Mouse (Mus musculus) embryonic facial prominence, embryonic 12.5 days (tissue): ENCODE measurements at regions not wholly inside any gene's neighbourhood (a gene's known extent, or its start where the extent isn't known, plus 50 kb on each side); places are given as distances from the start of the nearest gene placed in this dataset.
"Not testable (repeated sequence)": the region's sequence is repeated elsewhere in the genome, so short reads cannot be mapped to it uniquely, and the experiment has no call there.

Experiments
- ATAC-seq: fragments of 200-750 bp; cut with Nextera tagmentation; 2 replicates; pipeline ENCODE4 v1.8.0; 2017; ENCODE audit not compliant: insufficient number of reproducible peaks, insufficient read depth, low FRiP score, low TSS enrichment
- H3K27ac ChIP-seq: fragments of 300-500 bp; sonication (generic); 2 replicates; pipeline ENCODE4 v1.5.1; 2016; ENCODE audit warnings: mild to moderate bottlenecking
- H3K27me3 ChIP-seq: fragments of 300-500 bp; sonication (generic); 2 replicates; pipeline ENCODE4 v1.6.1; 2016; ENCODE audit warnings: mild to moderate bottlenecking, moderate library complexity
- H3K36me3 ChIP-seq: fragments of 300-500 bp; sonication (generic); 2 replicates; pipeline ENCODE4 v1.6.1; 2016; ENCODE audit warnings: mild to moderate bottlenecking
- H3K4me1 ChIP-seq: fragments of 300-500 bp; sonication (generic); 2 replicates; pipeline ENCODE4 v1.6.1; 2016
- H3K4me2 ChIP-seq: fragments of 300-500 bp; sonication (generic); replicated peaks from 2 replicates; pipeline ENCODE4 v1.6.1; 2016; ENCODE audit warnings: mild to moderate bottlenecking, moderate library complexity
- H3K4me3 ChIP-seq: fragments of 300-500 bp; sonication (generic); 2 replicates; pipeline ENCODE4 v1.5.1; 2016; ENCODE audit warnings: mild to moderate bottlenecking
- H3K9ac ChIP-seq: fragments of 300-500 bp; sonication (generic); 2 replicates; pipeline ENCODE4 v1.6.1; 2016; ENCODE audit warnings: mild to moderate bottlenecking, moderate library complexity
- H3K9me3 ChIP-seq: fragments of 300-500 bp; sonication (generic); 2 replicates; pipeline ENCODE4 v1.6.1; 2016; ENCODE audit warnings: mild to moderate bottlenecking, moderate library complexity
- WGBS: fragments of 180-500 bp; shearing (Covaris S2); methylation state at CpG from one replicate; pipeline ENCODE4 v1.1.7; 2016; 5-methylcytosine and 5-hydroxymethylcytosine counted together

GRCm38 (mm10) chr5:149856101-149856500 lies 162.4 kb upstream of the Rxfp2 start:
- WGBS, result 90% methylated on average over 1 of the region's 1 CpGs
- Histone ChIP-seq H3K27ac (no peak overlapping the region), H3K27me3 (0 out of 2 replicates have a peak, but pooled peaks cover 6% of the 10 kb centered on the region), H3K9me3 (no peaks in the 10 kb centered on the region), H3K4me1 (no peaks in the 10 kb centered on the region), H3K9ac (no peak overlapping the region), H3K4me2 (no peak overlapping the region), H3K4me3 (no peak overlapping the region), H3K36me3 (no peaks in the 10 kb centered on the region)
- no peak for ATAC-seq

- Histone ChIP-seq H3K9me3 (no peaks in the 10 kb centered on the region), H3K4me2 (no peak overlapping the region), H3K27me3 (0 out of 2 replicates have a peak, but pooled peaks cover 6% of the 10 kb centered on the region), H3K36me3 (no peaks in the 10 kb centered on the region), H3K4me3 (no peak overlapping the region), H3K9ac (no peak overlapping the region), H3K4me1 (no peaks in the 10 kb centered on the region), H3K27ac (no peak overlapping the region)
- WGBS, result 68% methylated on average over 1 of the region's 1 CpGs
- ATAC-seq, result no peak
Measured at GRCm38 (mm10) chr5:149857019-149857418, 161.5 kb upstream of the Rxfp2 start.

- Histone ChIP-seq H3K36me3 (no peaks in the 10 kb centered on the region), H3K27me3 (no peaks in the 10 kb centered on the region), H3K4me3 (no peak overlapping the region), H3K27ac (no peak overlapping the region), H3K9me3 (no peaks in the 10 kb centered on the region), H3K4me1 (no peaks in the 10 kb centered on the region), H3K9ac (no peak overlapping the region), H3K4me2 (no peak overlapping the region)
- no peak for ATAC-seq
- WGBS, result 47% methylated on average over 4 of the region's 4 CpGs
Measured at GRCm38 (mm10) chr5:149861489-149861962, 156.9 kb upstream of the Rxfp2 start.

DNA sequence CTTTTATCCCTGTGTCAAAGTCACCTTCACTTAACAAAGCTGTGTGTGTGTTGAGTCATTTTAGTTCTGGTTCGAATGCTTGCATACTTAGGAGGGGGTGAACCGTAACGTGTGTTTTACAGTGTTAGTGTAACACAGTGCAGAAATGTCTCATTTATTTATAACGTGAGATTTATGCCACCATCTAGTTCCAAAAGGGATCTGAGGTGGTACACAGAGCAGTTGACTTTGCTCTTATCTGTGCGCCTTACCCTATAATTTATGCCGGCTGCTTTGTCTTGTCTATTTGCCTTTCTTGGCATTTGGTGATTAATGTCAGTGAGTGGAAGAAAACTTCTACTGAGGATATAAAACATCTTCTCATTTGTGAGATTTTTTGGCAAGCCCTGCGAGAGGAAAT lies 150.5 kb upstream of the Rxfp2 start:
- WGBS, result 83% methylated on average over 7 of the region's 7 CpGs
- Histone ChIP-seq H3K4me1 (no peaks in the 10 kb centered on the region; the same call in 1 of the 2 replicates), H3K27me3 (no peaks in the 10 kb centered on the region), H3K27ac (no peak overlapping the region), H3K9me3 (no peaks in the 10 kb centered on the region), H3K36me3 (no peaks in the 10 kb centered on the region), H3K4me2 (no peak overlapping the region), H3K4me3 (no peak overlapping the region), H3K9ac (no peak overlapping the region)
- ATAC-seq, result no peak

- Histone ChIP-seq H3K4me3 (no peak overlapping the region), H3K9ac (no peak overlapping the region), H3K4me1 (no peaks in the 10 kb centered on the region; the same call in 1 of the 2 replicates), H3K27me3 (no peaks in the 10 kb centered on the region), H3K36me3 (no peaks in the 10 kb centered on the region), H3K9me3 (no peaks in the 10 kb centered on the region), H3K27ac (no peak overlapping the region), H3K4me2 (no peak overlapping the region)
- no peak for ATAC-seq
- 82% methylated on average over 5 of the region's 5 CpGs for WGBS
Measured at GRCm38 (mm10) chr5:149869441-149869840, 149.0 kb upstream of the Rxfp2 start.

GRCm38 (mm10) chr5:149870596-149870995 lies 147.9 kb upstream of the Rxfp2 start:
- 71% methylated on average over 2 of the region's 2 CpGs for WGBS
- no peak for ATAC-seq
- H3K9ac ChIP-seq, result no peak overlapping the region
- no peak overlapping the region for H3K4me3 ChIP-seq
- no peaks in the 10 kb centered on the region for H3K9me3 ChIP-seq
- H3K36me3 ChIP-seq, result no peaks in the 10 kb centered on the region
- no peaks in the 10 kb centered on the region; the same call in 1 of the 2 replicates for H3K4me1 ChIP-seq
- no peaks in the 10 kb centered on the region for H3K27me3 ChIP-seq
- no peak overlapping the region for H3K27ac ChIP-seq
- no peak overlapping the region for H3K4me2 ChIP-seq

DNA sequence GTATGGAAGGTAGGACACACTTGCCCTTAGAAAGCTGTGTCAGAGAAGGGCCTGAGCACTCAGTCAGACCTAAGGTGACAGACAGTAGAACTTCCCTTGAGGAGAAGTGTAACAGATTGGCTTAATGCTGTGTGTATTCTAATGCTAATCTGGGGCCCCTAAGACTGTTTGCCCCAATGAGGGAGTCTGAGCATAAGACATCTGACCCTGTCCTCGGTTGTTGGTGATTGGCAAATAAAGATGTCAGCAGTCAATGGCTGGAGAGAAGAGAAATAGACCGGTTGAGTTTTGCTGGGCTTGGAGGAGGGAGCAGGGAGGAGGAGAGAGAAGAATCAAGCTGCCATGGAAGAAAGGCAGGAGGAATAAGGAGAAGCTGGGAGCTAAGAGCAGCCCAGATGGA lies 147.0 kb upstream of the Rxfp2 start:
- no peaks in the 10 kb centered on the region; the same call in 1 of the 2 replicates for H3K4me1 ChIP-seq
- H3K4me2 ChIP-seq, result no peak overlapping the region
- no peaks in the 10 kb centered on the region for H3K27me3 ChIP-seq
- H3K36me3 ChIP-seq, result no peaks in the 10 kb centered on the region
- H3K9ac ChIP-seq, result no peak overlapping the region
- H3K27ac ChIP-seq, result no peak overlapping the region
- ATAC-seq, result no peak
- WGBS, result 23% methylated on average over 2 of the region's 2 CpGs
- no peaks in the 10 kb centered on the region for H3K9me3 ChIP-seq
- H3K4me3 ChIP-seq, result no peak overlapping the region

DNA sequence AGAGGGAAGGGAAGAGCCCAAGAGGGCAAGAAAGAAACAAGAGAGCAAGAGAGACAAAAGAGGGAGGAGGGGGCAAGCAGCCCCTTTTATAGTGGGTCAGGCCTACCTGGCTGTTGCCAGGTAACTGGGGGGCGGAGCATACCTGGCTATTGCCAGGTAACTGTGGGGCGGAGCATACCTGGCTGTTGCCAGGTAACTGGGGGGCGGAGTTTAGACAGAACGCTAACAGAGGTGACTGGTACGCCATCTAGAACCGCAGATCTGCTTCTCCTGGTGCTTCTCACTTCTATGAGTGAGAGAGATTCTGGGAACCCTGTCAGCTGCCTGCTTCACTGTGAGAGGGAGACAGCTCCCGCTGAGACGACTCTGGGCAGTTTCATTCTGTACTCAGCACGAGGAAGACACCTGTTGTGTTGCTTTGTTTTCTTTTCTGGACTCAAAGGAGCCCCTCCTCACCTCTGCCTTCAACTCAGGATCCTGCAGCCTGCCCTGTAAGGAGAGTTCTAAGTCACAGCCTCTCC lies 144.9 kb upstream of the Rxfp2 start:
- no peak overlapping the region for H3K4me3 ChIP-seq
- no peaks in the 10 kb centered on the region for H3K27me3 ChIP-seq
- WGBS, result 25% methylated on average over 9 of the region's 9 CpGs
- no peaks in the 10 kb centered on the region; the same call in 1 of the 2 replicates for H3K4me1 ChIP-seq
- H3K27ac ChIP-seq, result no peak overlapping the region
- H3K9me3 ChIP-seq, result no peaks in the 10 kb centered on the region
- H3K4me2 ChIP-seq, result no peak overlapping the region
- H3K9ac ChIP-seq, result no peak overlapping the region
- no peak for ATAC-seq
- no peaks in the 10 kb centered on the region for H3K36me3 ChIP-seq

GRCm38 (mm10) chr5:149874342-149874741 lies 144.1 kb upstream of the Rxfp2 start:
- Histone ChIP-seq H3K27ac (no peak overlapping the region), H3K4me3 (no peak overlapping the region), H3K9ac (no peak overlapping the region), H3K27me3 (no peaks in the 10 kb centered on the region), H3K36me3 (no peaks in the 10 kb centered on the region), H3K9me3 (no peaks in the 10 kb centered on the region), H3K4me2 (no peak overlapping the region), H3K4me1 (no peaks in the 10 kb centered on the region; the same call in 1 of the 2 replicates)
- ATAC-seq, result no peak
- 93% methylated on average over 2 of the region's 2 CpGs for WGBS

DNA sequence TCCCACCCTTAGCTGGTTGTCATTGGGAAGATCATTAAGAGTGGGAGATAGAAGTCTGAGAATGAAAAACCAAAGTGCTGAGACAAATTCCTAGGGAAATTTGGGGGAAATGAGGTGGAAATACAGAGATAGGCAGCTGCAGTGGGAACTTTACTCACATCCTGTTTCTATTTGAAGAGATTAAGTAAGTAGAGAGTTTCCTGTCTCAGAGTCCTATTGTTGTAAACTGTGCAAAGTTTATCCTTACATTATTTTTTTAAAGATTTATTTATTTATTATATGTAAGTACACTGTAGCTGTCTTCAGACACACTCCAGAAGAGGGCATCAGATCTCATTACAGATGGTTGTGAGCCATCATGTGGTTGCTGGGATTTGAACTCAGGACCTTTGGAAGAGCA lies 126.0 kb upstream of the Rxfp2 start:
- not testable (repeated sequence) for H3K36me3 ChIP-seq, H3K27ac ChIP-seq, H3K9ac ChIP-seq, ATAC-seq, H3K9me3 ChIP-seq, H3K4me2 ChIP-seq, H3K4me1 ChIP-seq, H3K4me3 ChIP-seq, H3K27me3 ChIP-seq

- Histone ChIP-seq H3K36me3 (no peaks in the 10 kb centered on the region), H3K9ac (no peak overlapping the region), H3K27ac (no peak overlapping the region), H3K27me3 (no peaks in the 10 kb centered on the region), H3K4me2 (no peak overlapping the region), H3K4me3 (no peak overlapping the region), H3K4me1 (no peaks in the 10 kb centered on the region; the same call in 1 of the 2 replicates), H3K9me3 (no peaks in the 10 kb centered on the region)
- 57% methylated on average over 3 of the region's 3 CpGs for WGBS
- no peak for ATAC-seq
Measured at GRCm38 (mm10) chr5:149906927-149907326, 111.5 kb upstream of the Rxfp2 start.

DNA sequence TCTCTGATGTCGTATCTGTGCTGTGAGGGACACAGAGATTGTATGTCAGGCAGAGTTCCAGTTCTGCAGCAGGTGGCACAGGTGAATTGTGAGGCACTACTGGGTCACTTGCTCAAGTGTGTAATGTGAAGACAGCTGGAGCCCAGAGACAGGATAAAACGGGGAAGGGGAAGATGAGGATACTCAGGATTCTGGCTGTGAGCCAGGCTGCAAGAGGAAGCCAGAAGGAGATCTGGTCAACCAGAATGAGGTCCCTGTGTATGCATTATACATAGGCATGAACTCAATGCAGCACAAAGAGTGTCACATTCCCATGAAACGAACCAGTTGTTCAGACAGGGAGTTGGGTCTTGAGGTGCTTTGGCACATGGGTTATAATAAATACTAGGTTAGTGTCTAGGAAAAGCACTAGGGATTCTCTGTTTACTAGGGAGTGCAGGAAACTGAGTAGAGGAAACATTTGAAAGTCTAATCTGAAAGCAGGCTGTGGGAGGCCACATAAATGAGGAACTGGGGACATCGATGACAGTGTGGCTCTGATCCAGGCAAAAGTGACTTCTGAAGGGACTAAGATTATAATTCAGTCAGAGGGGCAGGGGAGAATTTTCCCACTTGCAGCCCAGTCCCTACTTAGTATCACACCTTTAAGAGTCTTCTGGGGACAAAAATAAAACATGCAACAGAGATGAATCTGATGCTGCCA lies 109.9 kb upstream of the Rxfp2 start:
- H3K27ac ChIP-seq, result no peak overlapping the region
- H3K9me3 ChIP-seq, result no peaks in the 10 kb centered on the region
- H3K36me3 ChIP-seq, result no peaks in the 10 kb centered on the region
- H3K4me1 ChIP-seq, result no peaks in the 10 kb centered on the region; the same call in 1 of the 2 replicates
- no peak overlapping the region for H3K9ac ChIP-seq
- WGBS, result 73% methylated on average over 4 of the region's 4 CpGs
- no peak overlapping the region for H3K4me3 ChIP-seq
- no peak for ATAC-seq
- H3K4me2 ChIP-seq, result no peak overlapping the region
- no peaks in the 10 kb centered on the region for H3K27me3 ChIP-seq
